Mouse (Mus musculus) thymus, adult 2 months (tissue): ENCODE data around the gene Erich6b. TPM values are rescaled to one million over a fixed set of nuclear protein-coding genes. Genes with fewer than 3 reads are reported as not detected.

Source experiments
- DNase-seq: peaks from one replicate; pipeline ENCODE4 v3.0.0; 2021
- H3K27ac ChIP-seq: fragments of 200-500 bp; 2 replicates; pipeline ENCODE4 v1.5.1; 2012; ENCODE audit warnings: low read length, control low read depth; ENCODE audit not compliant: control insufficient read depth, insufficient read depth
- H3K27me3 ChIP-seq: fragments of 200-500 bp; 2 replicates; pipeline ENCODE4 v1.6.1; 2012; ENCODE audit warnings: mild to moderate bottlenecking, low read length, moderate library complexity, mixed read lengths; ENCODE audit not compliant: control insufficient read depth, insufficient read depth
- H3K36me3 ChIP-seq: fragments of 200-500 bp; 2 replicates; pipeline ENCODE4 v1.6.1; 2012; ENCODE audit warnings: mild to moderate bottlenecking, low read length, moderate library complexity; ENCODE audit not compliant: control insufficient read depth, insufficient read depth
- H3K4me1 ChIP-seq: fragments of 200-500 bp; replicated peaks from 2 replicates; pipeline ENCODE4 v1.6.1; 2012; ENCODE audit warnings: low read length; ENCODE audit not compliant: control insufficient read depth, insufficient read depth
- H3K4me3 ChIP-seq: fragments of 200-500 bp; 2 replicates; pipeline ENCODE4 v1.5.1; 2012; ENCODE audit warnings: mild to moderate bottlenecking, low read length, control low read depth, moderate library complexity; ENCODE audit not compliant: control insufficient read depth, insufficient read depth
- CTCF ChIP-seq: fragments of 200-500 bp; IDR thresholded peaks from 2 replicates; pipeline ENCODE4 v1.5.1; 2012; ENCODE audit warnings: mild to moderate bottlenecking, control low read depth, low read length, moderate library complexity, borderline replicate concordance; ENCODE audit not compliant: control insufficient read depth, poor library complexity, insufficient read depth; ENCODE audit errors: extremely low read depth
- POLR2A ChIP-seq: fragments of 200-500 bp; IDR thresholded peaks from 2 replicates; pipeline ENCODE4 v1.6.1; 2012; ENCODE audit warnings: mild to moderate bottlenecking, low read length, control low read depth, moderate library complexity; ENCODE audit not compliant: control insufficient read depth, poor library complexity, insufficient read depth; ENCODE audit errors: extremely low read depth
- WGBS: fragments of 180-500 bp; shearing (Covaris S2); methylation state at CpG from one replicate; pipeline ENCODE4 v1.1.7; 2018; 5-methylcytosine and 5-hydroxymethylcytosine counted together
- polyA plus RNA-seq: library from polyadenylated mRNA; depleted of rRNA; stranded (reverse); fragments of >200 nt; gene quantifications from 2 replicates; pipeline ENCODE4 v1.2.3, GENCODE M21; 2012

The Erich6b gene
- polyA plus RNA-seq, 1 experiment: not detected

- DNase-seq: no peak
- 100% methylated on average over 1 of the region's 1 CpGs for WGBS
- H3K27me3 ChIP-seq: no peaks in the 10 kb centered on the region
- H3K4me3 ChIP-seq: no peak overlapping the region
- TF ChIP-seq CTCF: no peak
- TF ChIP-seq POLR2A: no peak
- H3K27ac ChIP-seq: no peak overlapping the region
- H3K36me3 ChIP-seq: peaks cover 2% of the 10 kb centered on the region; the same call in 1 of the 2 replicates
- no peaks in the 10 kb centered on the region for H3K4me1 ChIP-seq
Measured at GRCm38 (mm10) chr14:75697928-75698327, 55.9 kb downstream of the Erich6b start.

GRCm38 (mm10) chr14:75706647-75707046 is 64.6 kb downstream of the Erich6b start:
- H3K4me3 ChIP-seq: no peak overlapping the region
- WGBS: 92% methylated on average over 4 of the region's 4 CpGs
- H3K27me3 ChIP-seq: no peaks in the 10 kb centered on the region
- no peak overlapping the region for H3K27ac ChIP-seq
- no peaks in the 10 kb centered on the region for H3K4me1 ChIP-seq
- no peak for DNase-seq
- TF ChIP-seq POLR2A: no peak
- TF ChIP-seq CTCF: no peak
- peaks cover 60% of the 10 kb centered on the region for H3K36me3 ChIP-seq

DNA sequence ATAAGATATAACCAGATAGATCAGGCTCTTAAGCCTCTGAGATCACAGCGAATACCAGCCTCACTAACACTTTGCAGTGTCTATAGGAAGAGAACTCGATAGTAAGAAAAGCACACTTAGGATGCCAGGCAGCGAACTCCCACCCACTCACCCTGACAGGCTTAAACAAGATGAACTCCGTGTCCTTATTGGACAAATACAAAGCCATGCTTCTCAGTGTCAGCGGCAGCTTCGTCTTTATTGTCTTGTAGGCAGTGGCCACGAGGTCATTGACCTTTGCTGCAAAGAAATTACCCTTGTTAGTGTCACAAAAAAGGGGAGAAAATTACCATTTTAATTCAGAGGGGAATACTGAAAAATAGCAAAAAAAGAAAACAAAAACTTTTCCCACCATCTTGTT is 65.7 kb downstream of the Erich6b start:
- Histone ChIP-seq H3K27me3 (no peaks in the 10 kb centered on the region), H3K4me3 (no peak overlapping the region), H3K4me1 (no peaks in the 10 kb centered on the region), H3K36me3 (peaks cover 71% of the 10 kb centered on the region), H3K27ac (no peak overlapping the region)
- DNase-seq: no peak
- no peak for TF ChIP-seq CTCF
- no peak for TF ChIP-seq POLR2A
- 97% methylated on average over 7 of the region's 7 CpGs for WGBS

- Histone ChIP-seq H3K4me3 (no peak overlapping the region), H3K4me1 (no peaks in the 10 kb centered on the region), H3K36me3 (peaks cover 72% of the 10 kb centered on the region), H3K27ac (no peak overlapping the region), H3K27me3 (no peaks in the 10 kb centered on the region)
- TF ChIP-seq POLR2A: no peak
- TF ChIP-seq CTCF: no peak
- DNase-seq: no peak
- WGBS: 95% methylated on average over 1 of the region's 1 CpGs
Measured at GRCm38 (mm10) chr14:75708986-75709385, 66.9 kb downstream of the Erich6b start.

DNA sequence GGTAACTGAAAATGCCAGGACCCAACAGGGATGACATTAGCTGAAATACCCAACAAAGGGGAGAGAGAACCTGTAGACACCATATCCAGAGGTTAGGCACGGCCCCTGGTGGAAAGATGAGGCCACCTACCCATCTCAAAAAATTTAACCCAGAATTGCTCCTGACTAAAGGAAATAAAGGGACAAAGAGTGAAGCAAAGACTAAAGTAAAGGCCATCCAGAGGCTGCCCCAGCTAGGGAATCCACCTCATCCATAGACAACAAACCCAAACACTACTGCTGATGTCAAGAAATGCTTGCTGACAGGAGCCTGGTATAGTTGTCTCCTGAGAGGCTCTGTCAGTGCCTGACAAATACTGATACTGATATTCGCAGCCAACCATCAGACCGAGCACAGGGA is 69.7 kb downstream of the Erich6b start:
- H3K4me3 ChIP-seq: no peak overlapping the region
- WGBS: 97% methylated on average over 3 of the region's 3 CpGs
- no peak for DNase-seq
- no peaks in the 10 kb centered on the region for H3K4me1 ChIP-seq
- H3K27me3 ChIP-seq: no peaks in the 10 kb centered on the region
- TF ChIP-seq CTCF (no peak), POLR2A (no peak)
- H3K36me3 ChIP-seq: peaks cover 72% of the 10 kb centered on the region
- H3K27ac ChIP-seq: no peak overlapping the region

- TF ChIP-seq POLR2A: no peak
- Histone ChIP-seq H3K4me1 (no peaks in the 10 kb centered on the region), H3K4me3 (no peak overlapping the region), H3K27ac (no peak overlapping the region), H3K27me3 (no peaks in the 10 kb centered on the region), H3K36me3 (peaks cover 69% of the 10 kb centered on the region)
- 89% methylated on average over 5 of the region's 5 CpGs for WGBS
- no peak for DNase-seq
Measured at GRCm38 (mm10) chr14:75712687-75713086, 70.6 kb downstream of the Erich6b start.

GRCm38 (mm10) chr14:75713661-75714060 is 71.6 kb downstream of the Erich6b start:
- DNase-seq: no peak
- H3K4me3 ChIP-seq: no peak overlapping the region
- WGBS: 80% methylated on average over 4 of the region's 4 CpGs
- no peaks in the 10 kb centered on the region for H3K4me1 ChIP-seq
- H3K27ac ChIP-seq: no peak overlapping the region
- H3K27me3 ChIP-seq: no peaks in the 10 kb centered on the region
- TF ChIP-seq POLR2A (no peak), CTCF (no peak)
- H3K36me3 ChIP-seq: peaks cover 70% of the 10 kb centered on the region
